Mouse (Mus musculus) midbrain, embryonic 11.5 days (tissue): ENCODE data around the gene Sec63. TPM values are rescaled to one million over a fixed set of nuclear protein-coding genes. Genes with fewer than 3 reads are reported as not detected.

ENCODE experiments used
- ATAC-seq: fragments of 200-750 bp; cut with Nextera tagmentation; 2 replicates; pipeline ENCODE4 v1.8.0; 2017; ENCODE audit warnings: moderate TSS enrichment, moderate library complexity; ENCODE audit not compliant: low FRiP score
- DNase-seq: peaks from one replicate; pipeline ENCODE4 v3.0.0; 2015; ENCODE audit warnings: low spot score; ENCODE audit errors: missing footprints
- H3K27ac ChIP-seq: fragments of 300-500 bp; sonication (generic); 2 replicates; pipeline ENCODE4 v1.5.1; 2014; ENCODE audit warnings: low read depth, low read length
- H3K27me3 ChIP-seq: fragments of 300-500 bp; sonication (generic); 2 replicates; pipeline ENCODE4 v1.6.1; 2014; ENCODE audit warnings: mild to moderate bottlenecking, low read length, moderate library complexity, mixed read lengths; ENCODE audit not compliant: control insufficient read depth, insufficient read depth
- H3K36me3 ChIP-seq: fragments of 300-500 bp; sonication (generic); 2 replicates; pipeline ENCODE4 v1.6.1; 2014; ENCODE audit warnings: mild to moderate bottlenecking, low read length, moderate library complexity, mixed read lengths; ENCODE audit not compliant: control insufficient read depth, insufficient read depth
- H3K4me1 ChIP-seq: fragments of 300-500 bp; sonication (generic); 2 replicates; pipeline ENCODE4 v1.6.1; 2014; ENCODE audit warnings: low read length; ENCODE audit not compliant: control insufficient read depth, insufficient read depth
- H3K4me2 ChIP-seq: fragments of 300-500 bp; sonication (generic); 2 replicates; pipeline ENCODE4 v1.6.1; 2014; ENCODE audit warnings: mild to moderate bottlenecking, moderate library complexity
- H3K4me3 ChIP-seq: fragments of 300-500 bp; sonication (generic); 2 replicates; pipeline ENCODE4 v1.5.1; 2014; ENCODE audit warnings: low read depth, low read length
- H3K9ac ChIP-seq: fragments of 300-500 bp; sonication (generic); 2 replicates; pipeline ENCODE4 v1.6.1; 2014; ENCODE audit warnings: low read length
- H3K9me3 ChIP-seq: fragments of 300-500 bp; sonication (generic); 2 replicates; pipeline ENCODE4 v1.6.1; 2016; ENCODE audit warnings: low read length; ENCODE audit not compliant: control insufficient read depth
- WGBS: fragments of 180-500 bp; shearing (Covaris S2); extraction: QIAGEN DNeasy Blood & Tissue Kit; methylation state at CpG from one replicate; pipeline ENCODE4 v1.1.7; 2014; 5-methylcytosine and 5-hydroxymethylcytosine counted together
- polyA plus RNA-seq: library from polyadenylated mRNA; unstranded; fragments of >200 nt; fragmentation: Nextera tagmentation; extraction: Ambion mirVana; gene quantifications from 2 replicates; pipeline ENCODE4 v1.2.1, GENCODE M21; 2014

The Sec63 gene
- polyA plus RNA-seq, 1 experiment from 2014 or later, result 29.1 TPM

GRCm38 (mm10) chr10:42838736-42839135 is 77.4 kb downstream of the Sec63 start:
- Histone ChIP-seq H3K4me3 (no peak overlapping the region), H3K27me3 (no peaks in the 10 kb centered on the region), H3K4me2 (no peak overlapping the region), H3K4me1 (peaks cover 19% of the 10 kb centered on the region), H3K9ac (no peak overlapping the region), H3K36me3 (no peaks in the 10 kb centered on the region; the same call in 1 of the 2 replicates), H3K27ac (no peak overlapping the region), H3K9me3 (no peaks in the 10 kb centered on the region)
- WGBS, result 99% methylated on average over 2 of the region's 2 CpGs
- ATAC-seq (no peak), DNase-seq (no peak)

GRCm38 (mm10) chr10:42840036-42840435 is 78.7 kb downstream of the Sec63 start:
- 95% methylated on average over 11 of the region's 11 CpGs for WGBS
- Histone ChIP-seq H3K27ac (no peak overlapping the region), H3K4me3 (no peak overlapping the region), H3K4me1 (peaks cover 6% of the 10 kb centered on the region), H3K4me2 (no peak overlapping the region), H3K36me3 (no peaks in the 10 kb centered on the region; the same call in 1 of the 2 replicates), H3K9ac (no peak overlapping the region), H3K27me3 (no peaks in the 10 kb centered on the region), H3K9me3 (no peaks in the 10 kb centered on the region)
- DNase-seq (no peak), ATAC-seq (no peak)

GRCm38 (mm10) chr10:42841531-42842195 is 80.4 kb downstream of the Sec63 start:
- 69% methylated on average over 16 of the region's 16 CpGs for WGBS
- H3K4me2 ChIP-seq, result no peak overlapping the region
- no peaks in the 10 kb centered on the region; the same call in 1 of the 2 replicates for H3K36me3 ChIP-seq
- no peak overlapping the region for H3K4me3 ChIP-seq
- H3K27ac ChIP-seq, result no peak overlapping the region
- DNase-seq, result no peak
- no peaks in the 10 kb centered on the region for H3K27me3 ChIP-seq
- H3K9me3 ChIP-seq, result no peaks in the 10 kb centered on the region
- no peak overlapping the region for H3K9ac ChIP-seq
- peak; percentile 7; the same call in 1 of the 2 replicates for ATAC-seq
- no peaks in the 10 kb centered on the region for H3K4me1 ChIP-seq

- Histone ChIP-seq H3K4me3 (no peak overlapping the region), H3K27me3 (no peaks in the 10 kb centered on the region), H3K4me2 (no peak overlapping the region), H3K36me3 (no peaks in the 10 kb centered on the region), H3K4me1 (no peaks in the 10 kb centered on the region), H3K9me3 (no peaks in the 10 kb centered on the region), H3K27ac (no peak overlapping the region), H3K9ac (no peak overlapping the region)
- ATAC-seq (peak; percentile 54; the same call in 1 of the 2 replicates), DNase-seq (peak; percentile 98)
- WGBS, result 19% methylated on average over 9 of the region's 9 CpGs
Observed at GRCm38 (mm10) chr10:42842358-42842757, 81.1 kb downstream of the Sec63 start.

GRCm38 (mm10) chr10:42843416-42843815 is 82.1 kb downstream of the Sec63 start:
- Histone ChIP-seq H3K4me3 (no peak overlapping the region), H3K27ac (no peak overlapping the region), H3K9ac (no peak overlapping the region), H3K4me2 (no peak overlapping the region), H3K4me1 (no peaks in the 10 kb centered on the region), H3K9me3 (no peaks in the 10 kb centered on the region), H3K27me3 (no peaks in the 10 kb centered on the region), H3K36me3 (no peaks in the 10 kb centered on the region)
- WGBS, result 85% methylated on average over 1 of the region's 1 CpGs
- ATAC-seq (no peak), DNase-seq (no peak)

GRCm38 (mm10) chr10:42845480-42845879 is 84.2 kb downstream of the Sec63 start:
- Histone ChIP-seq H3K27ac (no peak overlapping the region), H3K4me2 (no peak overlapping the region)
- 53% methylated on average over 1 of the region's 1 CpGs for WGBS

GRCm38 (mm10) chr10:42848179-42849080 is 87.1 kb downstream of the Sec63 start:
- Histone ChIP-seq H3K27ac (no peak overlapping the region), H3K4me3 (no peak overlapping the region), H3K9ac (no peak overlapping the region), H3K4me1 (no peaks in the 10 kb centered on the region), H3K4me2 (no peak overlapping the region), H3K9me3 (peaks cover under 1% of the 10 kb centered on the region; the same call in 1 of the 2 replicates), H3K27me3 (no peaks in the 10 kb centered on the region), H3K36me3 (no peaks in the 10 kb centered on the region)
- 94% methylated on average over 13 of the region's 13 CpGs for WGBS
- ATAC-seq, result no peak
- no peak for DNase-seq

More at GRCm38 (mm10) chr10:42845480-42845879, 84.2 kb downstream of the Sec63 start:
- Histone ChIP-seq H3K27me3 (no peaks in the 10 kb centered on the region), H3K4me3 (no peak overlapping the region), H3K9ac (no peak overlapping the region), H3K36me3 (no peaks in the 10 kb centered on the region), H3K4me1 (no peaks in the 10 kb centered on the region), H3K9me3 (no peaks in the 10 kb centered on the region)
- DNase-seq, result no peak
- ATAC-seq, result no peak

- Histone ChIP-seq H3K4me2 (no peak overlapping the region), H3K9ac (no peak overlapping the region), H3K4me3 (no peak overlapping the region), H3K27me3 (no peaks in the 10 kb centered on the region), H3K36me3 (no peaks in the 10 kb centered on the region), H3K27ac (no peak overlapping the region), H3K4me1 (no peaks in the 10 kb centered on the region), H3K9me3 (peaks cover 2% of the 10 kb centered on the region; the same call in 1 of the 2 replicates)
- ATAC-seq (no peak), DNase-seq (no peak)
- 81% methylated on average over 7 of the region's 7 CpGs for WGBS
Observed at GRCm38 (mm10) chr10:42849081-42849400, 87.7 kb downstream of the Sec63 start.

GRCm38 (mm10) chr10:42854838-42855237 is 93.5 kb downstream of the Sec63 start:
- no peak for ATAC-seq
- no peak overlapping the region for H3K4me2 ChIP-seq
- H3K36me3 ChIP-seq, result no peaks in the 10 kb centered on the region
- no peaks in the 10 kb centered on the region for H3K27me3 ChIP-seq
- no peak overlapping the region for H3K9ac ChIP-seq
- no peak for DNase-seq
- H3K4me1 ChIP-seq, result no peaks in the 10 kb centered on the region; the same call in 1 of the 2 replicates
- H3K4me3 ChIP-seq, result no peak overlapping the region
- H3K9me3 ChIP-seq, result peaks cover 2% of the 10 kb centered on the region; the same call in 1 of the 2 replicates
- no peak overlapping the region for H3K27ac ChIP-seq
- 68% methylated on average over 4 of the region's 4 CpGs for WGBS
